23 mouse cellular contexts compared by ENCODE assay signal in genomic region chr4:141622091-141622490, GRCm38 (mm10). TPM values are rescaled to one million over a fixed set of nuclear protein-coding genes. Genes with fewer than 3 reads are reported as not detected.
DNase-seq lines count a peak whose midpoint lies in the region; ATAC-seq and TF ChIP-seq lines count a peak whose summit lies in the region.
"Had no signal": no experiment of that assay in that cellular context is flagged by ENCODE, and none has a peak within 500 bp of the region (broad histone marks: within the 10 kb centered on the region; RNA-seq: fewer than 3 reads in every experiment).

No protein-coding gene starts in this region.

- no peak overlapping the region for H3K4me3 ChIP-seq in forebrain, embryonic 12.5 days (replicated peaks)
- H3K4me3 ChIP-seq in forebrain, embryonic 13.5 days: no peak overlapping the region
- H3K4me3 ChIP-seq in heart, postnatal 0 days (ENCODE audit: low read depth, low read length): no peak overlapping the region; the same call in 1 of the 2 replicates
- no peak overlapping the region for H3K4me3 ChIP-seq in heart, embryonic 11.5 days (ENCODE audit: low read depth, low read length)
- H3K4me3 ChIP-seq in small intestine, adult 2 months (ENCODE audit: low read depth, low read length): 0 out of 2 replicates have a peak overlapping the region, but pooled peaks have one; percentile 6
- H3K4me3 ChIP-seq: embryonic facial prominence, embryonic 10.5 days; hindbrain, embryonic 10.5 days had no signal

- 84% methylated on average over 8 of the region's 8 CpGs for WGBS in forebrain, embryonic 12.5 days
- WGBS in forebrain, embryonic 13.5 days: 80% methylated on average over 8 of the region's 8 CpGs
- 85% methylated on average over 8 of the region's 8 CpGs for WGBS in heart, postnatal 0 days
- 76% methylated on average over 8 of the region's 8 CpGs for WGBS in heart, embryonic 11.5 days (ENCODE audit: insufficient replicate concordance)
- WGBS in small intestine, adult 2 months: 75% methylated on average over 8 of the region's 8 CpGs

- H3K4me1 ChIP-seq in forebrain, embryonic 12.5 days: peaks cover 14% of the 10 kb centered on the region
- peaks cover 10% of the 10 kb centered on the region for H3K4me1 ChIP-seq in forebrain, embryonic 13.5 days
- H3K4me1 ChIP-seq in heart, postnatal 0 days (ENCODE audit: control insufficient read depth, insufficient read depth): peaks cover 20% of the 10 kb centered on the region
- H3K4me1 ChIP-seq in heart, embryonic 11.5 days (ENCODE audit: control insufficient read depth, insufficient read depth, low read length): peaks cover 12% of the 10 kb centered on the region
- H3K4me1 ChIP-seq in small intestine, adult 2 months (ENCODE audit: control insufficient read depth, insufficient read depth, insufficient read length, low read length): peaks cover 31% of the 10 kb centered on the region

- no peaks in the 10 kb centered on the region for H3K9me3 ChIP-seq in forebrain, embryonic 12.5 days
- H3K9me3 ChIP-seq in forebrain, embryonic 13.5 days (replicated peaks): no peaks in the 10 kb centered on the region
- no peaks in the 10 kb centered on the region for H3K9me3 ChIP-seq in heart, postnatal 0 days (replicated peaks; ENCODE audit: control insufficient read depth, low read length)
- H3K9me3 ChIP-seq in heart, embryonic 11.5 days (replicated peaks; ENCODE audit: control insufficient read depth, low read length): no peaks in the 10 kb centered on the region
- H3K9me3 ChIP-seq: embryonic facial prominence, embryonic 10.5 days; hindbrain, embryonic 10.5 days had no signal

- no peak overlapping the region for H3K4me2 ChIP-seq in forebrain, embryonic 12.5 days
- no peak overlapping the region for H3K4me2 ChIP-seq in forebrain, embryonic 13.5 days
- peak overlapping the region; percentile 46; the same call in 1 of the 2 replicates for H3K4me2 ChIP-seq in heart, postnatal 0 days (ENCODE audit: low read depth, low read length)
- H3K4me2 ChIP-seq in heart, embryonic 11.5 days: no peak overlapping the region
- H3K4me2 ChIP-seq: hindbrain, embryonic 14.5 days had no signal

- peaks cover 14% of the 10 kb centered on the region for H3K36me3 ChIP-seq in forebrain, embryonic 12.5 days (replicated peaks)
- peaks cover 25% of the 10 kb centered on the region for H3K36me3 ChIP-seq in forebrain, embryonic 13.5 days (ENCODE audit: poor library complexity, severe bottlenecking)
- H3K36me3 ChIP-seq in heart, postnatal 0 days (replicated peaks; ENCODE audit: control insufficient read depth, insufficient read depth, low read length): peaks cover 18% of the 10 kb centered on the region
- H3K36me3 ChIP-seq in heart, embryonic 11.5 days (ENCODE audit: control insufficient read depth, insufficient read depth, low read length): peaks cover 6% of the 10 kb centered on the region
- peaks cover 2% of the 10 kb centered on the region for H3K36me3 ChIP-seq in small intestine, adult 2 months (ENCODE audit: control insufficient read depth, insufficient read depth, low read length)

- no peak for DNase-seq in heart, postnatal 0 days (ENCODE audit: low spot score)
- no peak for DNase-seq in kidney, adult 18-20 months
- DNase-seq in adrenal gland, adult 18-20 months (ENCODE audit: low spot score in 2 of 2): no peak
- DNase-seq: adrenal gland, adult 8-10 months; adrenal gland, postnatal 36 days; cerebellum, adult 11 months; cerebellum, adult 9-10 months; cerebellum, postnatal 36 days; forebrain, postnatal 0 days; gastrocnemius, postnatal 36 days; heart, postnatal 14 days; kidney, adult 11 months had no signal

- peaks cover 11% of the 10 kb centered on the region for H3K27me3 ChIP-seq in forebrain, embryonic 12.5 days
- peaks cover 7% of the 10 kb centered on the region for H3K27me3 ChIP-seq in forebrain, embryonic 13.5 days
- H3K27me3 ChIP-seq in heart, postnatal 0 days (ENCODE audit: control insufficient read depth, insufficient read depth, low read length): no peaks in the 10 kb centered on the region
- no peaks in the 10 kb centered on the region for H3K27me3 ChIP-seq in heart, embryonic 11.5 days (ENCODE audit: control insufficient read depth, insufficient read depth, low read length)
- H3K27me3 ChIP-seq in small intestine, adult 2 months (ENCODE audit: control insufficient read depth, insufficient read depth, low read length): no peaks in the 10 kb centered on the region
- H3K27me3 ChIP-seq: CH12.LX, Patski had no signal

- no peak for TF ChIP-seq POLR2A in small intestine, adult 2 months (IDR thresholded peaks at IDR 0.05; ENCODE audit: low read depth, low read length)

- H3K9ac ChIP-seq in forebrain, embryonic 12.5 days: 0 out of 2 replicates have a peak overlapping the region, but pooled peaks have one; percentile 12
- no peak overlapping the region for H3K9ac ChIP-seq in forebrain, embryonic 13.5 days
- H3K9ac ChIP-seq in heart, postnatal 0 days (replicated peaks; ENCODE audit: low read depth, low read length): no peak overlapping the region
- H3K9ac ChIP-seq in heart, embryonic 11.5 days (ENCODE audit: low read depth, low read length): no peak overlapping the region
- H3K9ac ChIP-seq: forebrain, postnatal 0 days; hindbrain, embryonic 14.5 days had no signal

- ATAC-seq in forebrain, embryonic 12.5 days (ENCODE audit: low FRiP score): no peak
- ATAC-seq in forebrain, embryonic 13.5 days: no peak
- ATAC-seq in heart, postnatal 0 days (ENCODE audit: insufficient read depth, low read depth): no peak
- ATAC-seq in heart, embryonic 11.5 days (replicated peaks; ENCODE audit: insufficient number of reproducible peaks, low FRiP score, low TSS enrichment): no peak
- ATAC-seq: activated CD4-positive, CD25-positive, alpha-beta regulatory T cell, adult 4 months; forebrain, postnatal 0 days; Patski had no signal

- no peak overlapping the region for H3K27ac ChIP-seq in forebrain, embryonic 12.5 days
- H3K27ac ChIP-seq in forebrain, embryonic 13.5 days: no peak overlapping the region
- no peak overlapping the region for H3K27ac ChIP-seq in heart, postnatal 0 days (ENCODE audit: low read depth)
- no peak overlapping the region for H3K27ac ChIP-seq in heart, embryonic 11.5 days (ENCODE audit: low read depth, low read length)
- no peak overlapping the region for H3K27ac ChIP-seq in small intestine, adult 2 months (ENCODE audit: insufficient read depth, low read depth, low read length)
- H3K27ac ChIP-seq: embryonic facial prominence, embryonic 10.5 days; hindbrain, embryonic 10.5 days; hindbrain, embryonic 14.5 days had no signal

- TF ChIP-seq EP300 in heart, postnatal 0 days (IDR thresholded peaks at IDR 0.05; ENCODE audit: low read depth): no peak

- TF ChIP-seq CTCF in heart, postnatal 0 days (IDR thresholded peaks at IDR 0.05; ENCODE audit: low read depth): no peak
- no peak for TF ChIP-seq CTCF in small intestine, adult 2 months (IDR thresholded peaks at IDR 0.05; ENCODE audit: extremely low read depth, insufficient read length, insufficient replicate concordance, low read depth, low read length)

RNA-seq across cellular contexts. Expression of gene Slc25a34, which starts 1.5 kb away (rescaled TPM):
- polyA plus RNA-seq in forebrain, embryonic 12.5 days (2016; fragmentation: Nextera tagmentation; extraction: Ambion mirVana): not detected in 2 replicates
- polyA plus RNA-seq in forebrain, embryonic 13.5 days (2015; fragmentation: Nextera tagmentation; extraction: Ambion mirVana): 0.08 and 0.13 TPM in 2 replicates
- total RNA-seq in heart, postnatal 0 days (2014; rRNA removed; ENCODE audit: low replicate concordance): 12.8 and 56.2 TPM in 2 replicates
- 17.9 and 20.6 TPM in 2 replicates for polyA plus RNA-seq in heart, postnatal 0 days (2015; fragmentation: Nextera tagmentation; extraction: Ambion mirVana)
- polyA plus RNA-seq in heart, embryonic 11.5 days (2014; fragmentation: Nextera tagmentation; extraction: Ambion mirVana): not detected in 2 replicates
- polyA plus RNA-seq in small intestine, adult 2 months (2012; rRNA removed): 11.2 and 25.3 TPM in 2 replicates
- 10 to 100 TPM in 1 of 2 experiments, 1 to 10 TPM in 1; 3.5 to 10.3 TPM for total RNA-seq in adrenal gland, adult 18-20 months (2021)
- polyA plus RNA-seq: activated CD4-positive, CD25-positive, alpha-beta regulatory T cell, adult 4 months; hindbrain, embryonic 14.5 days; kidney, embryonic 14.5 days had no signal

RNA-seq across cellular contexts. Expression of gene Tmem82, which starts 3.7 kb away (rescaled TPM):
- polyA plus RNA-seq in forebrain, embryonic 12.5 days (2016; fragmentation: Nextera tagmentation; extraction: Ambion mirVana): 0.09 and 0.33 TPM in 2 replicates
- polyA plus RNA-seq in forebrain, embryonic 13.5 days (2015; fragmentation: Nextera tagmentation; extraction: Ambion mirVana): 0.17 TPM in 1 of 2 replicates, not detected in the other
- total RNA-seq in heart, postnatal 0 days (2014; rRNA removed; ENCODE audit: low replicate concordance): 0.89 and 6.1 TPM in 2 replicates
- polyA plus RNA-seq in heart, postnatal 0 days (2015; fragmentation: Nextera tagmentation; extraction: Ambion mirVana): 6.8 and 7.3 TPM in 2 replicates
- 0.17 and 0.30 TPM in 2 replicates for polyA plus RNA-seq in heart, embryonic 11.5 days (2014; fragmentation: Nextera tagmentation; extraction: Ambion mirVana)
- polyA plus RNA-seq in small intestine, adult 2 months (2012; rRNA removed): 46.5 and 61.9 TPM in 2 replicates
- total RNA-seq in adrenal gland, adult 18-20 months (2021): 1 to 10 TPM; 1.1 to 2.8 TPM
- polyA plus RNA-seq: hindbrain, embryonic 14.5 days had no signal

RNA-seq across cellular contexts. Expression of gene Fblim1, which starts 16.2 kb away (rescaled TPM):
- 17.3 and 19.8 TPM in 2 replicates for polyA plus RNA-seq in forebrain, embryonic 12.5 days (2016; fragmentation: Nextera tagmentation; extraction: Ambion mirVana)
- polyA plus RNA-seq in forebrain, embryonic 13.5 days (2015; fragmentation: Nextera tagmentation; extraction: Ambion mirVana): 11.1 and 13.9 TPM in 2 replicates
- total RNA-seq in heart, postnatal 0 days (2014; rRNA removed; ENCODE audit: low replicate concordance): 48.3 and 61.5 TPM in 2 replicates
- polyA plus RNA-seq in heart, postnatal 0 days (2015; fragmentation: Nextera tagmentation; extraction: Ambion mirVana): 47.1 and 57.5 TPM in 2 replicates
- 53.9 and 64.0 TPM in 2 replicates for polyA plus RNA-seq in heart, embryonic 11.5 days (2014; fragmentation: Nextera tagmentation; extraction: Ambion mirVana)
- polyA plus RNA-seq in small intestine, adult 2 months (2012; rRNA removed): 55.3 and 108 TPM in 2 replicates
- 10 to 100 TPM in 1 of 2 experiments, 1 to 10 TPM in 1; 6.8 to 13.0 TPM for total RNA-seq in adrenal gland, adult 18-20 months (2021)

RNA-seq across cellular contexts. Expression of gene Plekhm2, which starts 42.6 kb away (rescaled TPM):
- polyA plus RNA-seq in forebrain, embryonic 12.5 days (2016; fragmentation: Nextera tagmentation; extraction: Ambion mirVana): 5.2 and 6.6 TPM in 2 replicates
- polyA plus RNA-seq in forebrain, embryonic 13.5 days (2015; fragmentation: Nextera tagmentation; extraction: Ambion mirVana): 6.1 and 7.2 TPM in 2 replicates
- 43.3 and 52.9 TPM in 2 replicates for total RNA-seq in heart, postnatal 0 days (2014; rRNA removed; ENCODE audit: low replicate concordance)
- 5.6 and 7.0 TPM in 2 replicates for polyA plus RNA-seq in heart, postnatal 0 days (2015; fragmentation: Nextera tagmentation; extraction: Ambion mirVana)
- polyA plus RNA-seq in heart, embryonic 11.5 days (2014; fragmentation: Nextera tagmentation; extraction: Ambion mirVana): 3.5 and 3.9 TPM in 2 replicates
- polyA plus RNA-seq in small intestine, adult 2 months (2012; rRNA removed): 9.7 and 17.0 TPM in 2 replicates
- 10 to 100 TPM; 62.9 to 70.8 TPM for total RNA-seq in adrenal gland, adult 18-20 months (2021)

Comparison
In these comparisons a context has a peak if more than half of its experiments do, and no peak if none do; other contexts are left out.
1. RNA of gene Slc25a34, which starts 1.5 kb away (polyA plus RNA-seq): 11.2 to 25.3 TPM in small intestine, adult 2 months and 17.9 to 20.6 TPM in heart, postnatal 0 days; 0.08 to 0.13 TPM in forebrain, embryonic 13.5 days, not detected in forebrain, embryonic 12.5 days and not detected in heart, embryonic 11.5 days; every median in the first group is over 10 times any median in the second.